Mouse (Mus musculus): ENCODE measurements around the gene Cited4.

DNA sequence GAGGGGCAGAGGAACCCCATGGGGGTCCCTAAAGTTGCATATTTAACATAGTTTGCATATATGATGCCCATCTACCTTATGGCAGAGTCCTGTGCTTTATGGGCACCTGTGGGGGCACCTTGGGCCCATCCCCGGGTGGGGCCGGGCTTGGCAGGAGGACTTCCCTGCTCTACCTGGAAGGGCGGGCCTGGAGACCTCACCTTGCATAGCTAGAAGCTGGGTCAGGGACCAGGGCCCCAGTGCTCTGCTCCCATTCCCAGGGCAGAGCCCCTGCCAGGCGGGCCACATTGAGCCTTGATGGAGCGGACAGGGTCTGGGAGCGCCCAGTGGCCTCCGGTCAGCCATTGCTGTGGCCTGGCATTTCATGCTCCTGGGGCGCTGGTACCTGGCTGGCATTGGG is 31.0 kb downstream of the Cited4 start:
- TF ChIP-seq USF1 (IDR thresholded peaks at IDR 0.05; ENCODE audit: low read depth, low read length) = no peak
- TF ChIP-seq UBTF (IDR thresholded peaks at IDR 0.05; ENCODE audit: borderline replicate concordance, insufficient read depth, low read depth, low read length) = no peak
- no peak for TF ChIP-seq CHD2 (IDR thresholded peaks at IDR 0.05; ENCODE audit: low read length)
- no peak for TF ChIP-seq POLR2AphosphoS2 (IDR thresholded peaks at IDR 0.05; ENCODE audit: low read length)
- TF ChIP-seq HCFC1 (IDR thresholded peaks at IDR 0.05; ENCODE audit: low read depth, low read length) = no peak
- TF ChIP-seq CTCF (IDR thresholded peaks at IDR 0.05 in 2 of 3, conservative IDR thresholded peaks at IDR 0.05 in 1 of 3; ENCODE audit: control insufficient read depth in 1 of 3, insufficient read depth in 1 of 3, low read depth in 2 of 3, low read length in 3 of 3, poor library complexity in 1 of 3, severe bottlenecking in 1 of 3) = no peak
- TF ChIP-seq TAL1 (IDR thresholded peaks at IDR 0.05; ENCODE audit: low read length) = no peak
- TF ChIP-seq RCOR1 (IDR thresholded peaks at IDR 0.05; ENCODE audit: low read depth, low read length) = no peak
- TF ChIP-seq NRF1 (IDR thresholded peaks at IDR 0.05; ENCODE audit: insufficient read depth, low read depth, low read length, poor library complexity, severe bottlenecking) = no peak
- TF ChIP-seq POLR2A (IDR thresholded peaks at IDR 0.05; ENCODE audit: control insufficient read depth in 1 of 2, insufficient read depth in 1 of 2, low read depth in 1 of 2, low read length in 2 of 2, poor library complexity in 1 of 2) = no peak
- TF ChIP-seq ELF1 (IDR thresholded peaks at IDR 0.05; ENCODE audit: low read depth, low read length) = no peak
- no peak for TF ChIP-seq ZMIZ1 (IDR thresholded peaks at IDR 0.05; ENCODE audit: low read depth, low read length)
- no peak for TF ChIP-seq ZNF384 (IDR thresholded peaks at IDR 0.05; ENCODE audit: low read depth, low read length)
- no peak for TF ChIP-seq SIN3A (IDR thresholded peaks at IDR 0.05; ENCODE audit: low read length)

Measured in MEL (cell line).